Mouse (Mus musculus) layer of hippocampus, postnatal 10 days (tissue): ENCODE measurements around the gene Zfp266. TPM values are rescaled to one million over a fixed set of nuclear protein-coding genes. Genes with fewer than 3 reads are reported as not detected.

ENCODE experiments used
- DNase-seq, 2 experiments: peaks; one replicate each; pipeline ENCODE4 v3.0.0; 2021; ENCODE audit warnings: low spot score in 2 of 2
- total RNA-seq, 2 experiments: library from RNA; stranded (reverse); gene quantifications; 2 replicates each; pipeline ENCODE4 v1.2.3; 2021

Zfp266 gene
- total RNA-seq, 2 experiments from 2014 or later = 60.2 to 63.5 TPM

GRCm38 (mm10) chr9:20492527-20493233 lies 28.5 kb downstream of the Zfp266 start, which contains the start of gene Zfp426:
Zfp426 (minus strand) TSS chr9:20492746.
- DNase-seq = peak; percentile 79 to 86

- no peak for DNase-seq
Observed at GRCm38 (mm10) chr9:20491858-20492526, 29.2 kb downstream of the Zfp266 start.

- no peak for DNase-seq
Observed at GRCm38 (mm10) chr9:20489536-20489935, 31.7 kb downstream of the Zfp266 start.

- DNase-seq = no peak
Observed at GRCm38 (mm10) chr9:20479396-20479795, 41.8 kb downstream of the Zfp266 start.

GRCm38 (mm10) chr9:20476632-20477031 lies 44.6 kb downstream of the Zfp266 start:
- DNase-seq = no peak

- DNase-seq = peak; percentile 58 to 67
Observed at GRCm38 (mm10) chr9:20466761-20467442, 54.3 kb downstream of the Zfp266 start.

GRCm38 (mm10) chr9:20459377-20460317 lies 61.6 kb downstream of the Zfp266 start, which contains the start of gene Zfp26:
Zfp26 (minus strand) TSS chr9:20460162.
- DNase-seq = peak; percentile 72 to 79

GRCm38 (mm10) chr9:20453647-20454046 lies 67.6 kb downstream of the Zfp266 start:
- no peak for DNase-seq

GRCm38 (mm10) chr9:20451493-20451892 lies 69.7 kb downstream of the Zfp266 start:
- no peak for DNase-seq

Other genes with a start within 250 kb of the Zfp266 start
- not detected for gene Olfr39, start 239.1 kb downstream of the Zfp266 start, total RNA-seq
- gene Olfr873, start 222.9 kb downstream of the Zfp266 start, total RNA-seq = not detected
- not detected for gene Olfr18, start 185.3 kb downstream of the Zfp266 start, total RNA-seq
- gene Zfp560, start 136.2 kb downstream of the Zfp266 start, total RNA-seq = 10 to 100 TPM; 13.2 to 16.9 TPM
- 10 to 100 TPM; 31.6 to 35.6 TPM for gene Zfp26, start 61.3 kb downstream of the Zfp266 start, total RNA-seq
- gene Zfp426, start 28.7 kb downstream of the Zfp266 start, total RNA-seq = 10 to 100 TPM; 34.1 to 36.8 TPM
- 10 to 100 TPM; 28.5 to 29.5 TPM for gene Zfp846, start 59.9 kb upstream of the Zfp266 start, total RNA-seq
- gene Ubl5, start 121.5 kb upstream of the Zfp266 start, total RNA-seq = 100 to 1,000 TPM; 318 to 356 TPM
- gene Fbxl12, start 123.3 kb upstream of the Zfp266 start, total RNA-seq = 10 to 100 TPM; 18.5 to 23.8 TPM
- 10 to 100 TPM; 31.7 to 32.6 TPM for gene Pin1, start 130.7 kb upstream of the Zfp266 start, total RNA-seq
- gene Olfm2, start 224.9 kb upstream of the Zfp266 start, total RNA-seq = 100 to 1,000 TPM; 123 to 138 TPM